Mouse (Mus musculus) CD8-positive naive resting alpha-beta T cell, adult 2 months (primary cell): ENCODE measurements around the gene Lrtm1.

Experiments
- DNase-seq, 2 experiments: peaks; one replicate each; pipeline ENCODE4 v3.0.0; 2022; ENCODE audit warnings: low read depth in 2 of 2, low spot score in 2 of 2

Gene Lrtm1

GRCm38 (mm10) chr14:29030519-29030918 lies 12.5 kb downstream of the Lrtm1 start:
- no peak for DNase-seq

- DNase-seq, result no peak
These were observed 13.9 kb downstream of the Lrtm1 start for GRCm38 (mm10) chr14:29031858-29032395.

GRCm38 (mm10) chr14:29038246-29038645 lies 20.2 kb downstream of the Lrtm1 start:
- DNase-seq, result no peak

GRCm38 (mm10) chr14:29040606-29041364 lies 22.8 kb downstream of the Lrtm1 start:
- no peak for DNase-seq

- DNase-seq, result no peak
These were observed 23.5 kb downstream of the Lrtm1 start for GRCm38 (mm10) chr14:29041498-29041897.

- no peak for DNase-seq
These were observed 24.3 kb downstream of the Lrtm1 start for GRCm38 (mm10) chr14:29042355-29042754.

GRCm38 (mm10) chr14:29051951-29052835 lies 34.2 kb downstream of the Lrtm1 start:
- no peak for DNase-seq

GRCm38 (mm10) chr14:29060679-29061078 lies 42.7 kb downstream of the Lrtm1 start:
- no peak for DNase-seq

- no peak for DNase-seq
These were observed 43.5 kb downstream of the Lrtm1 start for GRCm38 (mm10) chr14:29061491-29061890.

- no peak for DNase-seq
These were observed 44.7 kb downstream of the Lrtm1 start for GRCm38 (mm10) chr14:29062676-29063075.

GRCm38 (mm10) chr14:29073747-29074146 lies 55.7 kb downstream of the Lrtm1 start:
- no peak for DNase-seq

- no peak for DNase-seq
These were observed 59.4 kb downstream of the Lrtm1 start for GRCm38 (mm10) chr14:29077418-29077817.

- DNase-seq, result no peak
These were observed 62.2 kb downstream of the Lrtm1 start for GRCm38 (mm10) chr14:29080228-29080627.

- DNase-seq, result no peak
These were observed 62.6 kb downstream of the Lrtm1 start for GRCm38 (mm10) chr14:29080630-29081029.

GRCm38 (mm10) chr14:29082171-29082570 lies 64.2 kb downstream of the Lrtm1 start:
- no peak for DNase-seq
